9 mouse cellular contexts compared by ENCODE assay signal in genomic region chr13:43785712-43786072, GRCm38 (mm10). TPM values are rescaled to one million over a fixed set of nuclear protein-coding genes. Genes with fewer than 3 reads are reported as not detected.
DNase-seq lines count a peak whose midpoint lies in the region; ATAC-seq and TF ChIP-seq lines count a peak whose summit lies in the region.
"Had no signal": no experiment of that assay in that cellular context is flagged by ENCODE, and none has a peak within 500 bp of the region (broad histone marks: within the 10 kb centered on the region; RNA-seq: fewer than 3 reads in every experiment).

No protein-coding gene starts in this region.

- peak overlapping the region; percentile 91 for H3K9ac ChIP-seq in CH12.LX (ENCODE audit: insufficient read depth, low read depth)
- peak overlapping the region; percentile 64; the same call in 1 of the 2 replicates for H3K9ac ChIP-seq in forebrain, postnatal 0 days

- peaks cover 28% of the 10 kb centered on the region for H3K27me3 ChIP-seq in heart, embryonic 10.5 days (ENCODE audit: insufficient read depth, poor library complexity, severe bottlenecking)
- H3K27me3 ChIP-seq in CH12.LX (replicated peaks): no peaks in the 10 kb centered on the region
- H3K27me3 ChIP-seq in forebrain, postnatal 0 days (ENCODE audit: insufficient read depth, low read length): peaks cover 9% of the 10 kb centered on the region; the same call in 1 of the 2 replicates

- no peaks in the 10 kb centered on the region for H3K9me3 ChIP-seq in heart, embryonic 10.5 days
- no peaks in the 10 kb centered on the region for H3K9me3 ChIP-seq in CH12.LX (replicated peaks; ENCODE audit: low read length)
- H3K9me3 ChIP-seq in forebrain, postnatal 0 days (ENCODE audit: low read length): no peaks in the 10 kb centered on the region

- peak overlapping the region; percentile 67 for H3K4me3 ChIP-seq in heart, embryonic 10.5 days
- peak overlapping the region; percentile 96 to 98 (median 98) for H3K4me3 ChIP-seq in CH12.LX (replicated peaks in 1 of 3; ENCODE audit: low read depth in 2 of 3, low read length in 2 of 3, poor library complexity in 1 of 3)
- H3K4me3 ChIP-seq in forebrain, postnatal 0 days (ENCODE audit: low read depth, low read length): peak overlapping the region; percentile 56
- H3K4me3 ChIP-seq in macrophage (ENCODE audit: inconsistent target): peak overlapping the region; percentile 63

- H3K4me2 ChIP-seq in CH12.LX (ENCODE audit: insufficient read depth, low read depth, poor library complexity, severe bottlenecking): 0 out of 2 replicates have a peak overlapping the region, but pooled peaks have one; percentile 10
- peak overlapping the region; percentile 99 for H3K4me2 ChIP-seq in forebrain, postnatal 0 days (ENCODE audit: low read depth)

- no peak for DNase-seq in heart, embryonic 10.5 days (ENCODE audit: low spot score)
- DNase-seq in heart, postnatal 36 days: no peak
- no peak for DNase-seq in CH12.LX (ENCODE audit: extremely low read depth)
- no peak for DNase-seq in forebrain, postnatal 0 days
- DNase-seq in frontal cortex, postnatal 25 days (ENCODE audit: low spot score in 2 of 2): no peak
- no peak for DNase-seq in right cerebral cortex, postnatal 25 days
- DNase-seq in c-Kit-positive CD71-positive TER-119-positive erythroid progenitor cells, embryonic 14.5 days (ENCODE audit: low spot score): no peak

- no peaks in the 10 kb centered on the region for H3K36me3 ChIP-seq in heart, embryonic 10.5 days
- H3K36me3 ChIP-seq in CH12.LX (replicated peaks in 1 of 2; ENCODE audit: control insufficient read depth in 1 of 2, insufficient read depth in 1 of 2, low read length in 1 of 2): peaks cover 21 to 39% of the 10 kb centered on the region in 2 experiments
- H3K36me3 ChIP-seq in forebrain, postnatal 0 days (ENCODE audit: insufficient read depth): no peaks in the 10 kb centered on the region
- no peaks in the 10 kb centered on the region for H3K36me3 ChIP-seq in macrophage (ENCODE audit: inconsistent target)

- no peak for TF ChIP-seq CTCF in CH12.LX (conservative IDR thresholded peaks at IDR 0.05 in 1 of 2, IDR thresholded peaks at IDR 0.05 in 1 of 2; ENCODE audit: low read depth in 2 of 2, low read length in 2 of 2)
- no peak for TF ChIP-seq CTCF in forebrain, postnatal 0 days (IDR thresholded peaks at IDR 0.05; ENCODE audit: low read depth)

- intact Hi-C loops in heart, postnatal 36 days (cut with DNase I): no loop called here

- no peak for TF ChIP-seq EP300 in CH12.LX (IDR thresholded peaks at IDR 0.05; ENCODE audit: low read length)

- no peak for TF ChIP-seq POLR2A in CH12.LX (IDR thresholded peaks at IDR 0.05; ENCODE audit: low read depth, low read length)

- dilution Hi-C loops in CH12.LX (cut with MboI; ENCODE audit: extremely low pct_ligation_motif_present, extremely low pct_unique_long_range_greater_than_20kb, low sequenced_read_pairs): no loop called here

- H3K4me1 ChIP-seq in heart, embryonic 10.5 days: peaks cover 22% of the 10 kb centered on the region
- peaks cover 16 to 37% of the 10 kb centered on the region in 2 experiments for H3K4me1 ChIP-seq in CH12.LX (ENCODE audit: control insufficient read depth in 1 of 2, insufficient read depth in 2 of 2)
- H3K4me1 ChIP-seq in forebrain, postnatal 0 days (ENCODE audit: insufficient read depth): peaks cover 7% of the 10 kb centered on the region; the same call in 1 of the 2 replicates

- H3K79me2 ChIP-seq in CH12.LX (replicated peaks; ENCODE audit: control insufficient read depth, extremely low read depth, insufficient read depth, poor library complexity, severe bottlenecking) (peaks cover 55% of the 10 kb centered on the region), macrophage (ENCODE audit: inconsistent target) (peaks cover 42% of the 10 kb centered on the region; the same call in 1 of the 2 replicates)

- H3K27ac ChIP-seq in heart, embryonic 10.5 days: no peak overlapping the region
- peak overlapping the region; percentile 90 for H3K27ac ChIP-seq in CH12.LX (ENCODE audit: insufficient read depth, low read depth)
- H3K27ac ChIP-seq in forebrain, postnatal 0 days (ENCODE audit: low read depth, low read length): no peak overlapping the region
- H3K27ac ChIP-seq in macrophage: peak overlapping the region; percentile 52

- peak; percentile 35 for ATAC-seq in forebrain, postnatal 0 days

- in situ Hi-C loops in CH12.LX (cut with MboI; ENCODE audit: low pct_ligation_motif_present, low pct_unique_long_range_greater_than_20kb, low sequenced_read_pairs): loop anchor here (5.0 kb wide), 1 partner anchor 33 kb away; no protein-coding TSS in a partner anchor

- no peak for TF ChIP-seq RAD21 in CH12.LX (IDR thresholded peaks at IDR 0.05; ENCODE audit: low read depth, low read length)

- WGBS in heart, embryonic 10.5 days: 45% methylated on average over 8 of the region's 8 CpGs
- 28% methylated on average over 8 of the region's 8 CpGs for WGBS in forebrain, postnatal 0 days
- WGBS in macrophage (ENCODE audit: missing documents): 64% methylated on average over 8 of the region's 8 CpGs

TF ChIP-seq in CH12.LX, 34 proteins besides CTCF, POLR2A, EP300 and RAD21:
- TF ChIP-seq CHD1 (IDR thresholded peaks at IDR 0.05; ENCODE audit: low read depth, low read length) (peak; percentile 94; the same call in 1 of the 2 replicates), CHD2 (IDR thresholded peaks at IDR 0.05; ENCODE audit: low read length) (no peak; the same call in 1 of the 2 replicates), ELF1 (IDR thresholded peaks at IDR 0.05; ENCODE audit: low read depth, low read length) (no peak), GABPA (IDR thresholded peaks at IDR 0.05; ENCODE audit: insufficient replicate concordance, low read depth, low read length) (no peak), POLR2AphosphoS2 (IDR thresholded peaks at IDR 0.05; ENCODE audit: low read depth, low read length) (no peak), ETS1 (conservative IDR thresholded peaks at IDR 0.05; ENCODE audit: low read depth, low read length) (no peak)

RNA-seq across cellular contexts. Expression of gene Cd83, which starts 1.1 kb away (rescaled TPM):
- 1.3 and 3.0 TPM in 2 replicates for polyA plus RNA-seq in heart, embryonic 10.5 days (2016; fragmentation: Nextera tagmentation; extraction: Ambion mirVana)
- total RNA-seq in heart, postnatal 36 days (2021): 1 to 10 TPM; 4.1 to 4.5 TPM
- total RNA-seq in CH12.LX (2012; rRNA removed) (103 and 129 TPM in 2 replicates), CH12.LX (2014; rRNA removed) (298 and 307 TPM in 2 replicates)
- polyA plus RNA-seq in CH12.LX (2012; ENCODE audit: insufficient read length, low read depth) (106 and 109 TPM in 2 replicates), macrophage (2018) (31.7 to 178 TPM (median 91.1 TPM) in 3 replicates)
- total RNA-seq in forebrain, postnatal 0 days (2014; rRNA removed): 19.5 and 22.7 TPM in 2 replicates
- polyA plus RNA-seq in forebrain, postnatal 0 days (2015; fragmentation: Nextera tagmentation; extraction: Ambion mirVana): 14.8 and 21.0 TPM in 2 replicates
- total RNA-seq in macrophage (2018; cell fraction: chromatin; rRNA removed): 1,000 to 10,000 TPM in 3 of 26 experiments, 100 to 1,000 TPM in 15, 10 to 100 TPM in 8; 14.6 to 1,708 (median 282) TPM
- total RNA-seq in macrophage (2018; cell fraction: cytosol; rRNA removed): 1,000 to 10,000 TPM in 4 of 26 experiments, 100 to 1,000 TPM in 17, 10 to 100 TPM in 5; 28.5 to 1,686 (median 284) TPM
- 1,000 to 10,000 TPM in 8 of 26 experiments, 100 to 1,000 TPM in 13, 10 to 100 TPM in 5; 23.7 to 2,349 (median 542) TPM for total RNA-seq in macrophage (2018; cell fraction: nucleus; rRNA removed)
- polyA plus RNA-seq: C2C12 had no signal

Comparison
In these comparisons a context has a peak if more than half of its experiments do, and no peak if none do; other contexts are left out.
1. H3K27ac ChIP-seq: peak in CH12.LX (single experiment) and macrophage (single experiment); none in heart, embryonic 10.5 days (single experiment) and forebrain, postnatal 0 days (single experiment).
2. Peak in every context shown above with its lines, with median percentiles within 50 percentile points of each other: H3K4me3 ChIP-seq.